Mouse (Mus musculus) cortical plate, adult 2 months (tissue): ENCODE measurements around the gene Myom1.

Experiments
- CTCF ChIP-seq: fragments of 200-500 bp; IDR thresholded peaks from 2 replicates; pipeline ENCODE4 v1.5.1; 2011; ENCODE audit warnings: mild to moderate bottlenecking, control low read depth, low read length; ENCODE audit not compliant: insufficient read depth; ENCODE audit errors: extremely low read depth
- POLR2A ChIP-seq: fragments of 200-500 bp; IDR thresholded peaks from 2 replicates; pipeline ENCODE4 v1.6.1; 2011; ENCODE audit warnings: mild to moderate bottlenecking, low read length, control low read depth; ENCODE audit not compliant: insufficient read depth; ENCODE audit errors: extremely low read depth

GRCm38 (mm10) chr17:71024071-71024470 lies 21.6 kb downstream of the Myom1 start:
- TF ChIP-seq CTCF (no peak), POLR2A (no peak)
